ENCODE assay signal across 18 mouse cellular contexts in genomic region chr2:122686665-122687064, GRCm38 (mm10). TPM values are rescaled to one million over a fixed set of nuclear protein-coding genes. Genes with fewer than 3 reads are reported as not detected.
DNase-seq lines count a peak whose midpoint lies in the region; ATAC-seq and TF ChIP-seq lines count a peak whose summit lies in the region.
"Had no signal": no experiment of that assay in that cellular context is flagged by ENCODE, and none has a peak within 500 bp of the region (broad histone marks: within the 10 kb centered on the region; RNA-seq: fewer than 3 reads in every experiment).

No protein-coding gene starts in this region.

- POLR2A ChIA-PET in Patski (lab: Charles Lee), result no interaction called here

- no peaks in the 10 kb centered on the region for H3K27me3 ChIP-seq in Patski
- H3K27me3 ChIP-seq: heart, embryonic 15.5 days; hindbrain, embryonic 13.5 days; intestine, embryonic 15.5 days had no signal

- CTCF ChIA-PET in Patski (lab: Charles Lee), result interaction anchor here (0.9 to 1.6 kb wide), 4 partner anchors 15 to 39 kb away, joined by 3 to 5 read pairs (median 3); no protein-coding TSS in a partner anchor

- intact Hi-C loops in gastrocnemius, postnatal 36 days (cut with DNase I), result no loop called here

- peak; percentile 13 for DNase-seq in adrenal gland, postnatal 25 days
- no peak for DNase-seq in adrenal gland, postnatal 4 days (ENCODE audit: low spot score in 2 of 2)
- DNase-seq in Patski (ENCODE audit: low read depth, low spot score), result no peak
- peak; percentile 37 for DNase-seq in lung, postnatal 10 days
- DNase-seq in lung, postnatal 4 days, result peak; percentile 23 to 33
- no peak for DNase-seq in gastrocnemius, postnatal 36 days
- DNase-seq in thymus, adult 18-20 months, result no peak
- DNase-seq: cerebellum, adult 2 months; cerebellum, postnatal 10 days; gastrocnemius, postnatal 10 days; heart, adult 2 months; heart, postnatal 14 days had no signal

- no peak for TF ChIP-seq CTCF in Patski (IDR thresholded peaks at IDR 0.05)

- ATAC-seq in Patski, result peak; percentile 60
- ATAC-seq in frontal cortex, adult (ENCODE audit: low TSS enrichment), result no peak
- ATAC-seq: forebrain, embryonic 14.5 days; hindbrain, postnatal 0 days; intestine, embryonic 15.5 days had no signal

- in situ Hi-C loops in Patski (cut with MboI; ENCODE audit: low pct_unique_long_range_greater_than_20kb), result no loop called here

RNA-seq across cellular contexts. Expression of gene Slc30a4, which starts 15.8 kb away (rescaled TPM):
- total RNA-seq in adrenal gland, postnatal 25 days (2021), result 30.5 and 34.2 TPM in 2 replicates
- total RNA-seq in adrenal gland, postnatal 4 days (2021), result 10 to 100 TPM; 33.2 to 34.4 TPM
- 42.7 TPM for polyA plus RNA-seq in Patski (2021)
- total RNA-seq in gastrocnemius, postnatal 36 days (2021), result 10 to 100 TPM; 12.1 to 12.4 TPM

RNA-seq across cellular contexts. Expression of gene AA467197, which starts 49.9 kb away (rescaled TPM):
- 0.70 TPM in 1 of 2 replicates, not detected in the other for total RNA-seq in adrenal gland, postnatal 25 days (2021)
- under 1 TPM; 0.42 to 0.68 TPM for total RNA-seq in adrenal gland, postnatal 4 days (2021)
- polyA plus RNA-seq in Patski (2021), result 0.68 TPM
- under 1 TPM in 1 of 2 experiments, not detected in 1; 0.56 TPM for total RNA-seq in gastrocnemius, postnatal 36 days (2021)
- total RNA-seq: hindbrain, postnatal 0 days had no signal
- polyA plus RNA-seq: heart, adult 2 months; hindbrain, embryonic 13.5 days had no signal

RNA-seq across cellular contexts. Expression of gene Bloc1s6, which starts 51.6 kb away (rescaled TPM):
- total RNA-seq in adrenal gland, postnatal 25 days (2021), result 26.2 and 38.4 TPM in 2 replicates
- total RNA-seq in adrenal gland, postnatal 4 days (2021), result 10 to 100 TPM; 31.7 to 34.1 TPM
- 29.3 TPM for polyA plus RNA-seq in Patski (2021)
- 10 to 100 TPM; 16.0 to 16.8 TPM for total RNA-seq in gastrocnemius, postnatal 36 days (2021)

Comparison
In these comparisons a context has a peak if more than half of its experiments do, and no peak if none do; other contexts are left out.
1. DNase-seq: peak in adrenal gland, postnatal 25 days (single experiment), lung, postnatal 10 days (single experiment) and lung, postnatal 4 days (2 of 2); none in adrenal gland, postnatal 4 days (0 of 2), Patski (single experiment), gastrocnemius, postnatal 36 days (0 of 2) and thymus, adult 18-20 months (0 of 2).